Mouse (Mus musculus) CH12.LX (cell line): Measurements from ENCODE around the gene Cnot2. TPM values are rescaled to one million over a fixed set of nuclear protein-coding genes. Genes with fewer than 3 reads are reported as not detected.

ENCODE experiments used
- DNase-seq: peaks from one replicate; pipeline ENCODE4 v3.0.0-alpha.2; 2013; ENCODE audit errors: extremely low read depth
- H3K27ac ChIP-seq: 2 replicates; pipeline ENCODE4 v1.5.1; 2012; ENCODE audit warnings: low read depth, mild to moderate bottlenecking, control low read depth, moderate library complexity; ENCODE audit not compliant: insufficient read depth
- H3K27me3 ChIP-seq: replicated peaks from 2 replicates; pipeline ENCODE3; 2012; ENCODE audit warnings: inconsistent platforms
- H3K36me3 ChIP-seq, 2 experiments: replicated peaks in 1 of 2; 2 replicates each; pipeline versions ENCODE3 to v1.6.1; 2012; ENCODE audit warnings: inconsistent platforms in 1 of 2, low read length in 1 of 2, mild to moderate bottlenecking in 1 of 2, mixed read lengths in 1 of 2, moderate library complexity in 1 of 2; ENCODE audit not compliant: control insufficient read depth in 1 of 2, insufficient read depth in 1 of 2
- H3K4me1 ChIP-seq, 2 experiments: 2 replicates each; pipeline ENCODE4 v1.6.1; 2012; ENCODE audit warnings: inconsistent platforms in 1 of 2, moderate library complexity in 1 of 2; ENCODE audit not compliant: insufficient read depth in 2 of 2, control insufficient read depth in 1 of 2
- H3K4me2 ChIP-seq: 2 replicates; pipeline ENCODE4 v1.6.1; 2012; ENCODE audit warnings: low read depth, mild to moderate bottlenecking, control low read depth; ENCODE audit not compliant: poor library complexity, insufficient read depth, severe bottlenecking
- H3K4me3 ChIP-seq, 3 experiments: fragments of 150-350 bp in 1 of 3; sonication (generic) in 1 of 3; replicated peaks in 1 of 3; 2 replicates each; pipeline versions ENCODE3 to v1.5.1; 2011 to 2012; ENCODE audit warnings: low read depth in 2 of 3, low read length in 2 of 3, mild to moderate bottlenecking in 2 of 3, moderate library complexity in 2 of 3, control low read depth in 1 of 3, improper control_type of control experiment in 1 of 3, inconsistent platforms in 1 of 3, mixed read lengths in 1 of 3; ENCODE audit not compliant: poor library complexity in 1 of 3
- H3K79me2 ChIP-seq: replicated peaks from 2 replicates; pipeline ENCODE4 v1.6.1; 2012; ENCODE audit warnings: mild to moderate bottlenecking, moderate library complexity; ENCODE audit not compliant: control insufficient read depth, poor library complexity, insufficient read depth, severe bottlenecking; ENCODE audit errors: extremely low read depth
- H3K9ac ChIP-seq: 2 replicates; pipeline ENCODE4 v1.6.1; 2012; ENCODE audit warnings: low read depth, mild to moderate bottlenecking, control low read depth, moderate library complexity; ENCODE audit not compliant: insufficient read depth
- H3K9me3 ChIP-seq: replicated peaks from 2 replicates; pipeline ENCODE3; 2012; ENCODE audit warnings: low read length, inconsistent platforms, mixed read lengths
- CHD2 ChIP-seq: IDR thresholded peaks from 2 replicates; pipeline ENCODE4 v1.6.1; 2011; ENCODE audit warnings: low read length, improper control_type of control experiment
- CTCF ChIP-seq, 2 experiments: IDR thresholded peaks in 1 of 2; conservative IDR thresholded peaks in 1 of 2; 2 replicates each; pipeline ENCODE4 v1.5.1; 2011 to 2012; ENCODE audit warnings: low read depth in 2 of 2, low read length in 2 of 2, improper control_type of control experiment in 1 of 2, inconsistent platforms in 1 of 2, mild to moderate bottlenecking in 1 of 2, moderate library complexity in 1 of 2
- ELF1 ChIP-seq: IDR thresholded peaks from 2 replicates; pipeline ENCODE4 v1.6.1; 2014; ENCODE audit warnings: low read depth, mild to moderate bottlenecking, inconsistent platforms, low read length, improper control_type of control experiment
- HCFC1 ChIP-seq: IDR thresholded peaks from 2 replicates; pipeline ENCODE4 v1.6.1; 2012; ENCODE audit warnings: low read depth, mild to moderate bottlenecking, inconsistent platforms, low read length, improper control_type of control experiment
- KAT2A ChIP-seq: IDR thresholded peaks from 2 replicates; pipeline ENCODE4 v1.6.1; 2012; ENCODE audit warnings: low read length, improper control_type of control experiment, inconsistent platforms; ENCODE audit not compliant: insufficient replicate concordance
- MEF2A ChIP-seq: IDR thresholded peaks from 2 replicates; pipeline ENCODE4 v1.6.1; 2014; ENCODE audit warnings: low read depth, mild to moderate bottlenecking, inconsistent platforms, low read length, improper control_type of control experiment, borderline replicate concordance
- MXI1 ChIP-seq: IDR thresholded peaks from 2 replicates; pipeline ENCODE4 v1.6.1; 2011; ENCODE audit warnings: mild to moderate bottlenecking, low read depth, low read length, improper control_type of control experiment
- RCOR1 ChIP-seq: conservative IDR thresholded peaks from 2 replicates; pipeline ENCODE4 v1.6.1; 2012; ENCODE audit warnings: low read depth, mild to moderate bottlenecking, inconsistent platforms, low read length, improper control_type of control experiment
- SIN3A ChIP-seq: IDR thresholded peaks from 2 replicates; pipeline ENCODE4 v1.6.1; 2012; ENCODE audit warnings: low read length, improper control_type of control experiment, inconsistent platforms
- SMC3 ChIP-seq: IDR thresholded peaks from 2 replicates; pipeline ENCODE4 v1.6.1; 2011; ENCODE audit warnings: low read depth, low read length, improper control_type of control experiment
- UBTF ChIP-seq: IDR thresholded peaks from 2 replicates; pipeline ENCODE4 v1.6.1; 2012; ENCODE audit warnings: low read depth, mild to moderate bottlenecking, inconsistent platforms, low read length, improper control_type of control experiment, moderate library complexity
- ZMIZ1 ChIP-seq: IDR thresholded peaks from 2 replicates; pipeline ENCODE4 v1.6.1; 2012; ENCODE audit warnings: low read depth, mild to moderate bottlenecking, inconsistent platforms, low read length, improper control_type of control experiment
- ZNF384 ChIP-seq: IDR thresholded peaks from 2 replicates; pipeline ENCODE4 v1.6.1; 2012; ENCODE audit warnings: low read depth, low read length, improper control_type of control experiment, inconsistent platforms
- dilution Hi-C: fragments of 300-500 bp; cut with MboI; formaldehyde crosslinking; loops from 2 replicates; pipeline ENCODE4 v1.14.3; 2020; ENCODE audit warnings: low sequenced_read_pairs; ENCODE audit not compliant: extremely low pct_unique_long_range_greater_than_20kb, extremely low pct_ligation_motif_present
- in situ Hi-C: fragments of 300-500 bp; cut with MboI; formaldehyde crosslinking; loops from 3 replicates; pipeline ENCODE4 v1.14.3; 2019; ENCODE audit warnings: low sequenced_read_pairs, low pct_ligation_motif_present, low pct_unique_long_range_greater_than_20kb, mixed read lengths
- polyA plus RNA-seq: library from polyadenylated mRNA; unstranded; fragments of >175 nt; gene quantifications from 2 replicates; pipeline ENCODE4 v1.2.1, GENCODE M21; 2012; ENCODE audit warnings: low read depth; ENCODE audit not compliant: insufficient read length
- total RNA-seq, 2 experiments: library from RNA; depleted of rRNA; stranded (reverse); fragments of 300-350 nt in 1 of 2; fragments of >200 nt in 1 of 2; gene quantifications; 2 replicates each; pipeline ENCODE4 v1.2.3; 2012 to 2014

The Cnot2 gene
- total and polyA plus RNA-seq, 3 experiments: 69.5 to 150 (median 97.0) TPM

DNA sequence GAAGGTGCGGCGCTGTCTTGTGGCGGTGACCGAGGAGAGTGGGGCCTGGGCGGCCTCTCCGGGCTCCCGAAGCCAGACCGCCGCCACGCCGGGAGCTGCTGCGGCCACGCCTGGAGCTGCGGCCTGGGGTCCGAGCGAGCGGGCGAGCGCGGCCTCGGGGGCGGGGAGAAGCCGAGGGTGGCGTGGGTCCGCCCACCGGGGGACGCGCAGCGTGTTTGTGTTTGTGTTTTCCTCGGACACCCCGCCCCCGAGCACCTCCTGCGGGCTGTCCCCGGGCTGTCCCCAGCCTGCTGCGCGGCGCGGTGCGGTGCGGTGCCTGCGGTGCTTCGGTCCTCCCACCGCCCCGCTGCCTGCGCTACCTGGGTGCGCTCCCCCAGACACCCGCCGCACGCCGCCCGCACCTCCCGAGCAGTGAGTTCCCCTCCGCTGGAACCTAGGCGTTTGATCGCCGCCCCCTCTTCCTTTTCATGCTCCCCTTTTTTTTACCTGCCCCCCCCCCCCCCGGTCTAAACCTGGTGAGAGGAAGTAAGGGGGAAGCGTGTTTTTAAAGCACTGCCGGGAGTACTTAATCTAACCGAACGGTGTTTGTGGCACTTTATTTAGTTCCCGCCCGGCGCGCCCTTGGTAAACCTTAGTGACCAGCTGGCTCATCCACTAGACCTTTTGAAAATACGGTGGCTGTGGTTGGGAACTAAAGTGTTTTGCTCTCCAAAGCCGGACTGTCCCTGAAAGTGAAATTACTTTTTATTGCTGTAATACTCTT, 589 bp upstream of the Cnot2 start:
- H3K4me2 ChIP-seq: peak overlapping the region; percentile 4; the same call in 1 of the 2 replicates
- peak overlapping the region; percentile 88 for H3K27ac ChIP-seq
- DNase-seq: peak; percentile 70
- H3K4me3 ChIP-seq: peak overlapping the region; percentile 78 to 85 (median 84)
- no peaks in the 10 kb centered on the region for H3K9me3 ChIP-seq
- peaks cover 29% of the 10 kb centered on the region for H3K79me2 ChIP-seq
- in situ Hi-C loops: no loop called here
- no peaks in the 10 kb centered on the region for H3K27me3 ChIP-seq
- TF ChIP-seq KAT2A: 0 out of 2 replicates have a peak, but pooled peaks have one; percentile 33
- TF ChIP-seq ELF1: 0 out of 2 replicates have a peak, but pooled peaks have one; percentile 32
- no peak for TF ChIP-seq CTCF (conservative IDR thresholded peaks at IDR 0.05 in 1 of 2, IDR thresholded peaks at IDR 0.05 in 1 of 2; ENCODE audit: low read depth in 2 of 2, low read length in 2 of 2)
- TF ChIP-seq RCOR1: 0 out of 2 replicates have a peak, but pooled peaks have one; percentile 16
- no peak for TF ChIP-seq SMC3
- peak; percentile 18; the same call in 1 of the 2 replicates for TF ChIP-seq SIN3A
- 0 out of 2 replicates have a peak, but pooled peaks have one; percentile 11 for TF ChIP-seq MEF2A
- peak; percentile 53; the same call in 1 of the 2 replicates for TF ChIP-seq ZNF384
- TF ChIP-seq UBTF: peak; percentile 79; the same call in 1 of the 2 replicates
- dilution Hi-C loops: no loop called here
- peak overlapping the region; percentile 96 for H3K9ac ChIP-seq
- peaks cover 9 to 25% of the 10 kb centered on the region in 2 experiments for H3K36me3 ChIP-seq
- peaks cover 0 to 18% of the 10 kb centered on the region in 2 experiments; a peak in 2 of 4 replicates for H3K4me1 ChIP-seq

DNA sequence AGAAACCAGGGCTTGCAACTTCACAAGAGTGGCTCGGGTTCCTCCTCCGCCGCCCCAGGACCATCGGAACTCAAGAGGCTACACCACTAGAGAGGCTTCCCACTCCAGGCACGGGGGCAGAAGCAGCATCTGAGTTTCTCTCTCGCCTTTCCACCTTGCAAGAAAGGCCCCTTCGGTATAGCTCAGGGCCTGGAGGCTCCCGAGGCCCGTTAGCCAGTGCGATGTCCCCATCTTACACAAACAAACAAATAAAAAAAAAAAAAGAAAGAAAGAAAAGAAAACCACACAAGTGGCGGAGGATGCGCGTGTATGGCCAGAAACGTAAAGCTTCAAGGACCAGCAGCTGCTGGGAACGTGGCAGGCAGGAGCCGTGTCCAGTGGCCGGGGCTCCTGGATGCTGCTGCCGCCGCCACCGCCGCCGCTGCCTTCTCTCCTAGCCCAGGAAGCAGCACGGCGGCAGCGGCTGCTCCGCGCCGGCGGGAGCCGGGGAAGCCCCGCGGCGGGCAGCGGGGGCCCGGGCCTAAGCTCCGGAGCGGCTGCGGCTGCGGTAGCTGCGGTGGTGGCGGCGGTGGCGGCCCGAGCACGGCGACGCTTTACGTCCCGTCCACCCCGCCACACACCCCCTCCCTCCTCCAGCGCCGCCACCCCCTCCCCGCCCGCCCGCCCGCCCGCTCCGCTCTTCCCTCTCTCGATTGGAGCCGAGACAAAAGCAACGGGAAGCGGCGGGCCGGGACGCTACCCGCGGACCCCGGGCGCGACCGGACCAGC, 536 bp downstream of the Cnot2 start:
- Histone ChIP-seq H3K9ac (peak overlapping the region; percentile 96), H3K27ac (peak overlapping the region; percentile 88), H3K79me2 (peaks cover 40% of the 10 kb centered on the region), H3K9me3 (no peaks in the 10 kb centered on the region), H3K36me3 (peaks cover 9 to 22% of the 10 kb centered on the region in 2 experiments), H3K4me3 (peak overlapping the region; percentile 78 to 85 (median 84)), H3K4me2 (peak overlapping the region; percentile 60), H3K27me3 (no peaks in the 10 kb centered on the region), H3K4me1 (peaks cover 0 to 25% of the 10 kb centered on the region in 2 experiments; a peak in 2 of 4 replicates)
- in situ Hi-C loops (no loop called here), dilution Hi-C loops (no loop called here)
- TF ChIP-seq UBTF: peak; percentile 37; the same call in 1 of the 2 replicates
- peak; percentile 18; the same call in 1 of the 2 replicates for TF ChIP-seq MXI1
- TF ChIP-seq CHD2: no peak
- 0 out of 2 replicates have a peak, but pooled peaks have one; percentile 3 for TF ChIP-seq HCFC1
- peak; percentile 33; the same call in 1 of the 2 replicates for TF ChIP-seq ZMIZ1
- DNase-seq: peak; percentile 63
